Mouse (Mus musculus) heart, postnatal 0 days (tissue): Measurements from ENCODE around the gene Taar6. TPM values are rescaled to one million over a fixed set of nuclear protein-coding genes. Genes with fewer than 3 reads are reported as not detected.

Experiments
- ATAC-seq: fragments of 200-750 bp; cut with Nextera tagmentation; 2 replicates; pipeline ENCODE4 v1.8.0; 2017; ENCODE audit warnings: low read depth, moderate number of reproducible peaks, moderate library complexity; ENCODE audit not compliant: insufficient read depth
- DNase-seq: peaks from one replicate; pipeline ENCODE4 v3.0.0-alpha.2; 2016; ENCODE audit warnings: low spot score
- H3K27ac ChIP-seq: fragments of 300-500 bp; sonication (generic); 2 replicates; pipeline ENCODE4 v1.5.1; 2014; ENCODE audit warnings: low read depth, mild to moderate bottlenecking
- H3K27me3 ChIP-seq: fragments of 300-500 bp; sonication (generic); 2 replicates; pipeline ENCODE4 v1.6.1; 2014; ENCODE audit warnings: low read length, mixed read lengths; ENCODE audit not compliant: control insufficient read depth, insufficient read depth
- H3K36me3 ChIP-seq: fragments of 300-500 bp; sonication (generic); replicated peaks from 2 replicates; pipeline ENCODE4 v1.6.1; 2014; ENCODE audit warnings: low read length, mixed read lengths; ENCODE audit not compliant: control insufficient read depth, insufficient read depth
- H3K4me1 ChIP-seq: fragments of 300-500 bp; sonication (generic); 2 replicates; pipeline ENCODE4 v1.6.1; 2014; ENCODE audit warnings: antibody characterized with exemption; ENCODE audit not compliant: control insufficient read depth, insufficient read depth
- H3K4me2 ChIP-seq: fragments of 300-500 bp; sonication (generic); 2 replicates; pipeline ENCODE4 v1.6.1; 2014; ENCODE audit warnings: low read depth, mild to moderate bottlenecking, low read length, moderate library complexity
- H3K4me3 ChIP-seq: fragments of 300-500 bp; sonication (generic); 2 replicates; pipeline ENCODE4 v1.5.1; 2014; ENCODE audit warnings: low read depth, low read length
- H3K9ac ChIP-seq: fragments of 300-500 bp; sonication (generic); replicated peaks from 2 replicates; pipeline ENCODE4 v1.6.1; 2014; ENCODE audit warnings: low read depth, low read length, mixed read lengths
- H3K9me3 ChIP-seq: fragments of 300-500 bp; sonication (generic); replicated peaks from 2 replicates; pipeline ENCODE4 v1.6.1; 2016; ENCODE audit warnings: low read length; ENCODE audit not compliant: control insufficient read depth
- CTCF ChIP-seq: IDR thresholded peaks from 2 replicates; pipeline ENCODE4 v1.5.1; 2016; ENCODE audit warnings: antibody characterized with exemption, control low read depth, low read depth
- EP300 ChIP-seq: IDR thresholded peaks from 2 replicates; pipeline ENCODE4 v1.6.1; 2016; ENCODE audit warnings: antibody characterized with exemption, low read depth
- WGBS: fragments of 180-500 bp; shearing (Covaris S2); extraction: QIAGEN DNeasy Blood & Tissue Kit; methylation state at CpG from one replicate; pipeline ENCODE4 v1.1.7; 2014; 5-methylcytosine and 5-hydroxymethylcytosine counted together
- polyA plus RNA-seq: library from polyadenylated mRNA; unstranded; fragments of >200 nt; fragmentation: Nextera tagmentation; extraction: Ambion mirVana; gene quantifications from 2 replicates; pipeline ENCODE4 v1.2.1, GENCODE M21; 2015
- total RNA-seq: library from RNA; depleted of rRNA; stranded (reverse); fragments of >200 nt; gene quantifications from 2 replicates; pipeline ENCODE4 v1.2.3, GENCODE M21; 2014; ENCODE audit warnings: low replicate concordance

The Taar6 gene
- total and polyA plus RNA-seq, 2 experiments from 2014 or later, result not detected

DNA sequence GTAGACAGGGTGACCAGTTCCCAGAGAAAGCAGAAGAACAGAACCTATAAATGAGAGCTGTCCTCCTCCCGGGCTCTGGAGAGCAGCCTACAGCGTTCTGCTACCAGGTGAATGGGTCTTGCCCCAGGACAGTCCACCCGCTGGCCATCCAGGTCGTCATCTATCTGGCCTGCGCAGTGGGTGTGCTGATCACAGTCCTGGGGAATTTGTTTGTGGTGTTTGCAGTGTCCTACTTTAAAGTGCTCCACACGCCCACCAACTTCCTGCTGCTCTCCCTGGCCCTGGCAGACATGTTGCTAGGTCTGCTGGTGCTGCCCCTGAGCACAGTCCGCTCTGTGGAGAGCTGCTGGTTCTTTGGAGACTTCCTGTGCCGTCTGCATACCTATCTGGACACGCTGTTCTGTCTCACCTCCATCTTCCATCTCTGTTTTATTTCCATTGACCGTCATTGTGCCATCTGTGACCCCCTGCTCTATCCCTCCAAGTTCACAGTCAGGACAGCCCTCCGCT, 14.7 kb downstream of the Taar6 start, which contains the start of gene Taar5:
Taar5 (plus strand) TSS at position 51 of the 510 bp plus-strand sequence.
- ATAC-seq (no peak), DNase-seq (no peak)

DNA sequence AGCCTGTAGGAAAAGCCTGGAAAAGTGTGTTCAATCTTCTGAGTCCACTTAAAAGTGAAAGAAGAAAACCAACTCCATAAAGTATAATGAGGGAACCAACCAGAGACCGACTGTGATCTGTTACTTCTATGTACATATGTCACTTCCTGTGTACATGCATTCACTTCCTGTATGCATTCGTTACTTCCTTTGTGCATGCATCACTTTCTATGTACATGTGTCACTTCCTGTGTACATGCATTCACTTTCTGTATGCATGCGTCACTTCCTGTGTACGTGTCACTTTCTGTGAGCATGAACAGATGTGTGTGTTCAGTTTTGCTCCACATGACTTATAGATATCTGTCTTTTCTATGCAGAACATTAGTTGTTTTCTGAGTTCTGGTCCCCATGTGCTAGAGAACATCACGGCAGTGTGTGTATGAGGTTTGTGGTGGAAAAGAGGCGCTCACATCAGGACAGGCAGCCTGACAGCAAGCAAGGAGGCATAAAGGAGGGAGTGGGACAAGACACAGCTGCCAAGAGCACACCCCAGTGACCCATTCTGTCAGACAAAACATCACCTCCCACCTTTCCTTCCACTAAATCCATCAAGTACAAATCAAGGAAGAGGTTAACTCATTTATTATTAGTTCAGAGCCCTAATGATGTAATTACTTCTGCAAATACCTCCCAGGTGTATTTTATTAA, 20.4 kb downstream of the Taar6 start:
- H3K36me3 ChIP-seq, result no peaks in the 10 kb centered on the region
- no peak overlapping the region for H3K4me2 ChIP-seq
- no peak for ATAC-seq
- no peak for DNase-seq
- H3K27me3 ChIP-seq, result no peaks in the 10 kb centered on the region
- H3K27ac ChIP-seq, result no peak overlapping the region
- H3K4me1 ChIP-seq, result no peaks in the 10 kb centered on the region
- H3K9me3 ChIP-seq, result 0 out of 2 replicates have a peak, but pooled peaks cover 3% of the 10 kb centered on the region
- no peak overlapping the region for H3K9ac ChIP-seq
- H3K4me3 ChIP-seq, result no peak overlapping the region
- TF ChIP-seq EP300 (no peak), CTCF (no peak)
- WGBS, result 75% methylated on average over 6 of the region's 6 CpGs

More for the DNA sequence above, 14.7 kb downstream of the Taar6 start, which contains the start of gene Taar5:
- H3K36me3 ChIP-seq, result no peaks in the 10 kb centered on the region
- no peak for TF ChIP-seq EP300
- TF ChIP-seq CTCF, result no peak
- H3K9ac ChIP-seq, result no peak within 1 kb of the TSS
- H3K4me2 ChIP-seq, result no peak within 1 kb of the TSS
- H3K4me3 ChIP-seq, result no peak within 1 kb of the TSS
- H3K27me3 ChIP-seq, result no peaks in the 10 kb centered on the region
- no peaks in the 10 kb centered on the region for H3K9me3 ChIP-seq
- 82% methylated on average over 11 of the region's 11 CpGs for WGBS
- no peak within 1 kb of the TSS for H3K27ac ChIP-seq
- H3K4me1 ChIP-seq, result no peaks in the 10 kb centered on the region

- no peaks in the 10 kb centered on the region for H3K36me3 ChIP-seq
- 0 out of 2 replicates have a peak, but pooled peaks cover 3% of the 10 kb centered on the region for H3K9me3 ChIP-seq
- no peak overlapping the region for H3K9ac ChIP-seq
- no peak overlapping the region for H3K27ac ChIP-seq
- TF ChIP-seq EP300 (no peak), CTCF (no peak)
- no peak overlapping the region for H3K4me3 ChIP-seq
- ATAC-seq (no peak), DNase-seq (peak; percentile 39)
- no peaks in the 10 kb centered on the region for H3K4me1 ChIP-seq
- H3K4me2 ChIP-seq, result no peak overlapping the region
- WGBS, result 43% methylated on average over 3 of the region's 3 CpGs
- no peaks in the 10 kb centered on the region for H3K27me3 ChIP-seq
Measured at GRCm38 (mm10) chr10:23963444-23963843, 22.0 kb downstream of the Taar6 start.

GRCm38 (mm10) chr10:23960444-23960915, 25.0 kb downstream of the Taar6 start, which contains the start of gene Taar4:
Taar4 (plus strand) TSS chr10:23960494.
- Histone ChIP-seq H3K4me1 (no peaks in the 10 kb centered on the region), H3K27me3 (no peaks in the 10 kb centered on the region), H3K4me3 (no peak within 1 kb of the TSS), H3K4me2 (no peak within 1 kb of the TSS), H3K27ac (no peak within 1 kb of the TSS), H3K9me3 (0 out of 2 replicates have a peak, but pooled peaks cover 3% of the 10 kb centered on the region), H3K36me3 (no peaks in the 10 kb centered on the region), H3K9ac (no peak within 1 kb of the TSS)
- TF ChIP-seq EP300, result no peak
- no peak for ATAC-seq
- 91% methylated on average over 13 of the region's 13 CpGs for WGBS
- no peak for DNase-seq

DNA sequence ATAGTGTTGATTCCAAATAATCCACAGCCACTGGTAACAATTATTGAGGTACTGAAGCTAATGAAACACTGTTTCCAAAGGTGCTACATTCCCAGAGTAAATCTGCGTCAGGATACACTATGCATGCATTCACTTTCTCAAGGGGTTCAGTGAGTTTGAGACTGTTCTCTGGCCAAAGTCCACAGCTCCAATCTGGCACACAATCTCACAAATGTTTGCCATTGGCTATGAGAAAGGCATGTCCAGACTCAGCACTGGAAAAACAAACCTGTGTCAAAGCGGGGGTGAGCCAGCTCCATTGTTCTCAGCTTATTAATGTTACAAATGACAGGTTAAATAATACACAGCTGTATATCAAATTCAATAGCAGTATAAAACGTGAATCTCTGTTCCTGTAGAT, 26.4 kb downstream of the Taar6 start:
- 52% methylated on average over 3 of the region's 3 CpGs for WGBS
- no peaks in the 10 kb centered on the region for H3K36me3 ChIP-seq
- H3K4me3 ChIP-seq, result no peak overlapping the region
- H3K4me1 ChIP-seq, result no peaks in the 10 kb centered on the region
- H3K9me3 ChIP-seq, result no peaks in the 10 kb centered on the region
- H3K9ac ChIP-seq, result no peak overlapping the region
- H3K27me3 ChIP-seq, result no peaks in the 10 kb centered on the region
- no peak overlapping the region for H3K4me2 ChIP-seq
- no peak for ATAC-seq
- TF ChIP-seq EP300, result no peak
- TF ChIP-seq CTCF, result no peak
- no peak for DNase-seq
- no peak overlapping the region for H3K27ac ChIP-seq
